Mouse (Mus musculus) gastrocnemius, postnatal 10 days (tissue): ENCODE measurements around the gene Plscr1. TPM values are rescaled to one million over a fixed set of nuclear protein-coding genes. Genes with fewer than 3 reads are reported as not detected.

Experiments
- DNase-seq: peaks from one replicate; pipeline ENCODE4 v3.0.0; 2021; ENCODE audit warnings: mixed read lengths
- long read RNA-seq, 2 experiments: library from polyadenylated mRNA; stranded (forward); transcript quantifications; one replicate each; pipeline ENCODE4 v2.0.0; 2021
- total RNA-seq, 2 experiments: library from RNA; stranded (reverse); gene quantifications; 2 replicates each; pipeline ENCODE4 v1.2.3; 2021

The Plscr1 gene
- total RNA-seq = 1 to 10 TPM; 1.7 to 2.6 TPM
- long read RNA-seq, experiment 1, partial matches to known transcripts = 0 of 1 reads
- long read RNA-seq, experiment 1, other reads (novel, unspliced or antisense) = 0 of 1 reads
- long read RNA-seq, experiment 2, partial matches to known transcripts = 0 of 3 reads
- long read RNA-seq, experiment 2, other reads (novel, unspliced or antisense) = 0 of 3 reads

GRCm38 (mm10) chr9:92249447-92249852, at the start of gene Plscr1:
Gene Plscr1 (plus strand): TSS chr9:92249750.
- no peak for DNase-seq

- DNase-seq = no peak
Measured at GRCm38 (mm10) chr9:92204397-92204796, 45.2 kb upstream of the Plscr1 start.

GRCm38 (mm10) chr9:92207307-92207706, 42.2 kb upstream of the Plscr1 start:
- DNase-seq = peak; percentile 33

GRCm38 (mm10) chr9:92207757-92208156, 41.8 kb upstream of the Plscr1 start:
- DNase-seq = no peak

GRCm38 (mm10) chr9:92209850-92210249, 39.7 kb upstream of the Plscr1 start:
- no peak for DNase-seq

- DNase-seq = no peak
Measured at GRCm38 (mm10) chr9:92210386-92210967, 39.1 kb upstream of the Plscr1 start.

GRCm38 (mm10) chr9:92211048-92211447, 38.5 kb upstream of the Plscr1 start:
- DNase-seq = no peak

GRCm38 (mm10) chr9:92217484-92217883, 32.1 kb upstream of the Plscr1 start:
- no peak for DNase-seq

- DNase-seq = no peak
Measured at GRCm38 (mm10) chr9:92217896-92218295, 31.7 kb upstream of the Plscr1 start.

GRCm38 (mm10) chr9:92220151-92220550, 29.4 kb upstream of the Plscr1 start:
- no peak for DNase-seq

- no peak for DNase-seq
Measured at GRCm38 (mm10) chr9:92221480-92221879, 28.1 kb upstream of the Plscr1 start.

- no peak for DNase-seq
Measured at GRCm38 (mm10) chr9:92224598-92225231, 24.8 kb upstream of the Plscr1 start.

- no peak for DNase-seq
Measured at GRCm38 (mm10) chr9:92226127-92226655, 23.4 kb upstream of the Plscr1 start.

- no peak for DNase-seq
Measured at GRCm38 (mm10) chr9:92226795-92227194, 22.8 kb upstream of the Plscr1 start.

- DNase-seq = no peak
Measured at GRCm38 (mm10) chr9:92228867-92229832, 20.4 kb upstream of the Plscr1 start.

GRCm38 (mm10) chr9:92229833-92230205, 19.7 kb upstream of the Plscr1 start:
- no peak for DNase-seq

GRCm38 (mm10) chr9:92234901-92235458, 14.6 kb upstream of the Plscr1 start:
- no peak for DNase-seq

- no peak for DNase-seq
Measured at GRCm38 (mm10) chr9:92248773-92249446, 640 bp upstream of the Plscr1 start.

- DNase-seq = peak; percentile 72
Measured at GRCm38 (mm10) chr9:92249987-92250772, 630 bp downstream of the Plscr1 start.

GRCm38 (mm10) chr9:92252718-92253117, 3.2 kb downstream of the Plscr1 start:
- DNase-seq = no peak
